Mouse (Mus musculus): ENCODE measurements around the gene Zfp652. TPM values are rescaled to one million over a fixed set of nuclear protein-coding genes. Genes with fewer than 3 reads are reported as not detected.

The Zfp652 gene
- polyA plus RNA-seq, 1 experiment from 2014 or later: 18.4 TPM

DNA sequence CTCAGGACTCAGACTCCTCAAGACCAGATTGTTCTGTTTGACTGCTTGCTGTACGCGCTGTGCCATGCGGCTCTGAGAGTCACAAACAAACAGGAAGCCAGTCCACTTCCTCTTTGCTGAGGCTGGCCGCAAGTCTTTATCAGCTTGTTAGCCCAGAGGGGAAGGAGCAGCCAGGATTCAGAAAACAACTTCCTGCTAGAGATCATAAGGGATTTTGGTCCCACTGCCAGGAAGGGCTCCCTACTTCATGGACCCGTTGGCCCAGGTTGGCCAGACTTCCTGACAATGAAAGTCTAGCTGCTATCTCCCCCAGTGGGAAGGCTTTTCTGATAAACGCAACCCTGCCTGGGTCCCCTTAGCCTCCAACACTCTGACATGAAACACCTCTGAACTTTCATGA is 24.0 kb upstream of the Zfp652 start:
- Histone ChIP-seq H3K27me3 (replicated peaks) (no peaks in the 10 kb centered on the region), H3K4me1 (replicated peaks) (peaks cover 6% of the 10 kb centered on the region), H3K27ac (peak overlapping the region; percentile 54; the same call in 1 of the 2 replicates), H3K36me3 (no peaks in the 10 kb centered on the region), H3K9me3 (no peaks in the 10 kb centered on the region), H3K9ac (no peak overlapping the region), H3K4me2 (replicated peaks) (0 out of 2 replicates have a peak overlapping the region, but pooled peaks have one; percentile 4), H3K4me3 (replicated peaks) (no peak overlapping the region)
- ATAC-seq: no peak
- 55% methylated on average over 6 of the region's 6 CpGs for WGBS

DNA sequence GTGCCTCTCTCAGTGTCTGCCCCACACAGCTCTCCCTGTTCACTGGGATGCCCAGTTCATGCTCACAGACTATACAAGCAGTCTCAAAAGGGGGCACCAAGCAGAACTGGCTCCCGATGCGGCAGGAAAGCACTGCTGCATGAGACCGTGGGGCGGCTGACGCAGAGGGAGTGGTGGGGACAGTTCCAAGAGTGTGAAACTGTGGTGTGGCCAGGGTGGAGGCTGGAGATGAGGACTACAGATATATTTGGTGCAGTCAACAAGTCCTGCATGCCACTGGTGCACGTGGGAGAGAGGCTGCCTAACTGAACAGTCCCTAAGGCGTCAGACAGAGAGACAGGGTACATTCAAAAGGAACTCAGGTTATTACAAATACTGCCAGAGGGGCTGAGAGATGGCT is 23.5 kb upstream of the Zfp652 start:
- H3K9ac ChIP-seq: no peak overlapping the region
- H3K4me3 ChIP-seq (replicated peaks): no peak overlapping the region
- H3K27me3 ChIP-seq (replicated peaks): no peaks in the 10 kb centered on the region
- no peaks in the 10 kb centered on the region for H3K36me3 ChIP-seq
- H3K4me2 ChIP-seq (replicated peaks): 0 out of 2 replicates have a peak overlapping the region, but pooled peaks have one; percentile 4
- no peaks in the 10 kb centered on the region for H3K9me3 ChIP-seq
- H3K4me1 ChIP-seq (replicated peaks): peaks cover 6% of the 10 kb centered on the region
- 59% methylated on average over 7 of the region's 7 CpGs for WGBS
- no peak overlapping the region for H3K27ac ChIP-seq
- ATAC-seq: peak; percentile 60; the same call in 1 of the 2 replicates

DNA sequence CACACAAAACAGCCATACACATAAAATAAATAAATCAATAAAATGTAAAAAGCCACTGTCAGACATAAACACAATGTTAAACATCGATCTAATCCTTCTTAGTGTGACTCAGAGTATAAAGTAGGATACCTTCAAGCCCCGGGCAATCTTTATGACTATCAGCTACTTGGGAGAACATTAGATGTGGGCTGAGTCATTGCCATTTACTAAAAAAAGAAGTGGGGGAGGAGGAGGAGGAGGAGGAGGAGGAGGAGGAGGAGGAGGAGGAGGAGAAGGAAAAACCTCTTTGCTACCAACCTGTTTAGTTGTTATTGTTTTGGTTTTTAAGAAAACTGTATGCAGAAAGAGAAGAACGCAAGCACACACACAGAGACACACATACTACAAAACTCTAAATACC is 22.9 kb upstream of the Zfp652 start:
- no peak overlapping the region for H3K27ac ChIP-seq
- H3K27me3 ChIP-seq (replicated peaks): no peaks in the 10 kb centered on the region
- no peak overlapping the region for H3K4me2 ChIP-seq (replicated peaks)
- H3K36me3 ChIP-seq: no peaks in the 10 kb centered on the region
- no peak for ATAC-seq
- WGBS: 73% methylated on average over 3 of the region's 3 CpGs
- no peak overlapping the region for H3K4me3 ChIP-seq (replicated peaks)
- H3K4me1 ChIP-seq (replicated peaks): peaks cover 6% of the 10 kb centered on the region
- no peaks in the 10 kb centered on the region for H3K9me3 ChIP-seq
- H3K9ac ChIP-seq: no peak overlapping the region

DNA sequence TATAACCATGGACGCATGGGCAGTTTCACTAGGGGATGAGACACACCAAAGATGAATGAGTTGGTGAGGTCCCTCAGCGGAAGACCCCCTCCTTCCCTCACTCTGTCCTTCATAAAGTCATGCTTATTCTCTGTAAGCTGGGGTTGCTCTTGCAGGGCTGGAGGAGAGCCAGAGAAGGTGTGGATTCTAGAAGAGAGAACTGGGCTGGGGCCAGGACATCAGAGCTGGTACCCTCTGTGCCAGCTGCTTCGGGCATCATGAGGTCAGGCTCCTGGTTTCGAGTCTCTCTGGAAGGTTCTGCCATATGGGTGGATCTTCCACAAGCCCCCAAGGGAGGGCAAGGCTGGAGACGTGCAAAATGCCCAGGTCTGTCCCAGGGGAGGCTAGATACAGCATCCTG is 13.9 kb upstream of the Zfp652 start:
- H3K36me3 ChIP-seq: no peaks in the 10 kb centered on the region
- H3K4me2 ChIP-seq (replicated peaks): no peak overlapping the region
- no peaks in the 10 kb centered on the region; the same call in 1 of the 2 replicates for H3K4me1 ChIP-seq (replicated peaks)
- no peak overlapping the region for H3K9ac ChIP-seq
- no peak for ATAC-seq
- H3K4me3 ChIP-seq (replicated peaks): no peak overlapping the region
- H3K27ac ChIP-seq: no peak overlapping the region
- WGBS: 80% methylated on average over 5 of the region's 5 CpGs
- H3K27me3 ChIP-seq (replicated peaks): no peaks in the 10 kb centered on the region
- no peaks in the 10 kb centered on the region for H3K9me3 ChIP-seq

DNA sequence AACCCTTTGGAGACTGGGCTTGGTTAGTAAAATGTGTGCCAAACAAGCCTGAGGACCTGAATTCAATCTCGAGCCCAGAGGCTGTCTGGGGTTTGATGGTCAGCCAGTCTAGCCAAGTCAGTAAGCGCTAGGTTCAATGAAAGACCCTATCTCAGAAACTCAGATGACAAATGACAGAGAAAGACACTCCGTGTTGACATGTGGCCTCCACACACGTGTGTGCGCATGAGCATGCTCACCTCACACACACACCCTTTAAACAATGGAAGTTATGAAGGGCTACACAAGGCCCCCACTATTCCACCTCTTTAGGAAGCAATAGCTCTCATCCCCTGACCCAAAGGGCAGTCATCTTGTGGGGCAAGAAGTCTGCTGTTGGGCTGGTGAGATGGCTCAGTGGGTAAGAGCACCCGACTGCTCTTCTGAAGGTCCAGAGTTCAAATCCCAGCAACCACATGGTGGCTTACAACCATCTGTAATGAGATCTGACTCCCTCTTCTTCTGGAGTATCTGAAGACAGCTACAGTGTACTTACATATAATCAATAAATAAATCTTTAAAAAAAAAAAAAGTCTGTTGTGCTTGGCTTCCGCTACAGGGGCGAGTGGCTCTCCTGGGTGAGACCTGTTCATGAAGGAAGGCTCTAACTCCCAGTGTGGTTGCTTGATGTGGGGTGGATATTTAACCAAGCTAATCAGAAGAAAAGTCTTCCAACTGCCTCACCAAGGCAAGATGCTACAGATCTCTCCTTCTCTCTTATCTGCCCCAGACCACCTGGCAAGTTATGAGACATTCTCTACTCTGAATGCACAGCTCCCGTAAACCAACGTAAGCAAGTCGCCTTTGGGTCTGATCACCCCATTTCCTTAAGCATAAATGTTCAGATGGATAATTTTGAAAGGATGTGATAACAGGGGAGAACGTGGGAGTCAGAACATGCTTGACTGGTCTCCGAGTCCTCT is 11.4 kb upstream of the Zfp652 start:
- no peak overlapping the region for H3K9ac ChIP-seq
- WGBS: 88% methylated on average over 13 of the region's 13 CpGs
- no peaks in the 10 kb centered on the region for H3K9me3 ChIP-seq
- ATAC-seq: no peak
- H3K4me3 ChIP-seq (replicated peaks): no peak overlapping the region
- no peaks in the 10 kb centered on the region; the same call in 1 of the 2 replicates for H3K4me1 ChIP-seq (replicated peaks)
- H3K27me3 ChIP-seq (replicated peaks): no peaks in the 10 kb centered on the region
- H3K27ac ChIP-seq: no peak overlapping the region
- H3K4me2 ChIP-seq (replicated peaks): no peak overlapping the region
- no peaks in the 10 kb centered on the region for H3K36me3 ChIP-seq

DNA sequence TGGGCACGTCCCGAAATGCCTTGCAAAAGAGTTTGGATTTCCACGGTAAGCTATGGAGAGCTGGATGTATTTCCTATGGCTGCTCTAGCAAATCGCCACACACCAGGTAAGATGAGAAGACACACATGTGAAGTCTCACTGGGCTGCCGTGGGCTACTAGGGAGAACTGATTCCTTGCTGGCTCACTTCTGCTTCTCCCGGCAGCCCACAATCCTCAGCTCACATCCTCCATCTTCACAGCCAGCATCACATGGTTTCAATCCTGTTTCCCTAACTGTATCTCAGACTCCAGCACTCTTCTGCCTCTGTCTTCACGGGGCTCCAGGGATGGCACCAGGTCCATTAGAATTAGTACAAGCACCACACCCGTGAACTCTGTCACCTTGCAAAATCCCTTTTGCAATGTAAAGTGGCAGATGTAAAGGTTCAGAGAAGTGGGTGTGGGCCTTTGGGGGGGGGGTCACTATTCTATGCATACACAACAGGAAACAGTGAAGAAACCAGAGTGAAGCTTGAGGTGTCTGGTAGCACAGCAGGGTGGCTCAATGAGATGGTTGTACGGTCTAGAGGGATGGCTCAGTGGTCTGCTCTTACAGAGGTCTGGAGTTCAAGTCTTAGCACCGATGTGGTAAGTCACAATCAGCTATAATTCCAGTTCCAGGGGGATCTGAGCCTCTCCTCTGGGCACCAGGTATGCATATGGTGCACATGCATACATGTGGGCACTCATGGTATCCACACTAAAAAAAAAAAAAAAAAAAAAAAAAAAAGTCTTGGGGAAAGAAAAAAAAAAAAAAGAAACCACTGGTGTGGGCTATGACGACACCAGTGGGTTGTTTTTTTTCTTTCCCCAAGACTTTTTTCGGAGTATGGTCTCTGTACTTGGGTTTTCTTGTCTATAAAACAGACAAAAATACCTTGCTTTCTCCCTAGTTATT is 8.2 kb upstream of the Zfp652 start:
- Histone ChIP-seq H3K9ac (no peak overlapping the region), H3K27ac (no peak overlapping the region), H3K4me1 (replicated peaks) (no peaks in the 10 kb centered on the region), H3K27me3 (replicated peaks) (no peaks in the 10 kb centered on the region), H3K4me2 (replicated peaks) (no peak overlapping the region), H3K4me3 (replicated peaks) (no peak overlapping the region), H3K36me3 (no peaks in the 10 kb centered on the region), H3K9me3 (no peaks in the 10 kb centered on the region)
- 89% methylated on average over 12 of the region's 12 CpGs for WGBS
- ATAC-seq: no peak

DNA sequence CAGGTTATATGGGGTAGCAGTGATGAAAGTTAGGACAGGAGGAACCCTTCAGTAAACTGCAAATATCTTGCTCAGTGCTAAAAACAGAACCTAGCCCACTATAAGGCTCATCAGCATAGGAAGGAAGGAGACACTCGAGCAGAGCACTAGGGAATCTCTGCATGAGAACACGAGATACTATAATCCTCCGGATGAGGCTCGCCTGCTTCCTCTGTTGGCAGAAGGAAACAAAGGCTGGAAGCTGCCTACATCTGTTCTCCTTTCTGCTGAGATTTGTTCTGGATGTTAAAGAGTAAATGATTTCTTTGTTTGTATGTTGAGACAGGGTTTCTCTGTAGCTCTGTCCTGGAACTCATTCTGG is 7.5 kb upstream of the Zfp652 start:
- Histone ChIP-seq H3K27ac (no peak overlapping the region), H3K9ac (no peak overlapping the region), H3K36me3 (no peaks in the 10 kb centered on the region), H3K9me3 (no peaks in the 10 kb centered on the region), H3K4me3 (replicated peaks) (no peak overlapping the region), H3K4me2 (replicated peaks) (no peak overlapping the region), H3K4me1 (replicated peaks) (no peaks in the 10 kb centered on the region), H3K27me3 (replicated peaks) (no peaks in the 10 kb centered on the region)
- ATAC-seq: no peak
- WGBS: 72% methylated on average over 4 of the region's 4 CpGs

DNA sequence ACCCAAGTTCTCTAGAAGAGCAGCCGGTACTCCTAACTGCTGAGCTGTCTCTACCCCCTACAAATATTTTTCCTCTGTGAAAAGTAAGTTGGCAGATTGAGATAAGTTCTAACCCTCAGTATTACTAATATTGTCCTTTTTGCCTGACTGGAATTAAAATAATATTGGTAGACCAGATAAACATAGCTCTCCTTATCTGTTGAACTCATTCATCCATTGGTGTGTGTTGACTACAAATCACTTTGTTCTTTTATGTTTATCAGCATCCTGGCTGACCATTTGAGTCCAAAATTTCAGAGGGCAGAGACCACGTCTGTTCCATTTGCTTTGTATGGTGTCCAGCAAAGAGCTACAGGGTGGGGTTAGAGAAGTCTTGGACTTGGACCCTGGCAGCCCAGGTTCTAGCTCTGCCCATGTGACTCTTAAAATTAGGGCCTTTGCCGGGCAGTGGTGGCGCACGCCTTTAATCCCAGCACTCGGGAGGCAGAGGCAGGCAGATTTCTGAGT is 2.9 kb upstream of the Zfp652 start:
- Histone ChIP-seq H3K4me2 (replicated peaks) (no peak overlapping the region), H3K4me3 (replicated peaks) (no peak overlapping the region), H3K4me1 (replicated peaks) (peaks cover 5% of the 10 kb centered on the region), H3K27ac (no peak overlapping the region), H3K27me3 (replicated peaks) (no peaks in the 10 kb centered on the region), H3K9ac (no peak overlapping the region), H3K36me3 (no peaks in the 10 kb centered on the region), H3K9me3 (no peaks in the 10 kb centered on the region)
- WGBS: 92% methylated on average over 6 of the region's 6 CpGs
- no peak for ATAC-seq

DNA sequence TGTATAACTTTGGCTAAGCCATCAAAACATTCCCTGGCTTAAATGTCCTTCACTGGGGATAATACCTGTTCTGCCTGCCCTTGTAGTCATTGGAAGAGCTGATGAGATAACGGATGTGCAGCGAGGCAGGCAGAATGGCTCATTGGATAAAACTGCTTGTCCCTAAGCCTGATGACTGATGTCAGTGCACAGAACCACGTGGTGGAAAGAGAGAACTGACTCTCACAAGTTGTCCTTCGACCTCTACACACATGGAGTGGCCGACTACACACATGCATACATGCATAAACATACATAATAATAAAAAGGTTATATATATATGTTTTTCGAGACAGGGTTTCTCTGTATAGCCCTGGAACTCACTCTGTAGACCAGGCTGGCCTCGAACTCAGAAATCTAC is 2.0 kb upstream of the Zfp652 start:
- no peak overlapping the region for H3K9ac ChIP-seq
- no peaks in the 10 kb centered on the region for H3K27me3 ChIP-seq (replicated peaks)
- H3K27ac ChIP-seq: no peak overlapping the region
- no peak for ATAC-seq
- 78% methylated on average over 7 of the region's 7 CpGs for whole genome bisulfite sequencing
- no peak overlapping the region for H3K4me3 ChIP-seq (replicated peaks)
- H3K9me3 ChIP-seq: no peaks in the 10 kb centered on the region
- no peaks in the 10 kb centered on the region for H3K36me3 ChIP-seq
- H3K4me1 ChIP-seq (replicated peaks): peaks cover 9% of the 10 kb centered on the region
- H3K4me2 ChIP-seq (replicated peaks): no peak overlapping the region

DNA sequence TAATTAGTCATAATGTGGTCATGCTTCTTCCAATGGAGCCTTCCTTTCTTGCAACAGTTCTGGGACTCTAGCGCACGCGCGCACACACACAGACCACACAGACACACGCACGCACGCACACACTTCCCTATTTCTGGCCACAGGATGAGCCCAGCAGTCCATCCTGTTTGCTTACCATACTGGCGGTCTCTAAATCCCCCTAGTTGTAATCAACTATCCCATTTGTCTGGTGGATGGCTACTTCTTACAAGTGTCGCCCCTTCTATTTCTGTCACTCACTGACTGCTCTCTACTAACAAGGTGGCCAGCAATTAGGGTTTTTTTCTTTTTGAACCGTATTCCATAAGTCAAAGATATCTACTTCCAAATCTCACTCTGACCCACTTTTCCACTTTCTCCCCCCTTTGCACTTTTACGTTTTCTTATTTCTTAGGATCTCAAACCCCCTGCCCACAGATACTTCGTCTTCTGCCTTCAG is 349 bp upstream of the Zfp652 start:
- H3K9me3 ChIP-seq: no peaks in the 10 kb centered on the region
- ATAC-seq: peak; percentile 52
- peaks cover 9% of the 10 kb centered on the region for H3K4me1 ChIP-seq (replicated peaks)
- H3K27me3 ChIP-seq (replicated peaks): no peaks in the 10 kb centered on the region
- H3K4me3 ChIP-seq (replicated peaks): peak overlapping the region; percentile 99
- H3K4me2 ChIP-seq (replicated peaks): peak overlapping the region; percentile 77
- WGBS: 25% methylated on average over 12 of the region's 12 CpGs
- peak overlapping the region; percentile 98; the same call in 1 of the 2 replicates for H3K9ac ChIP-seq
- peak overlapping the region; percentile 98 for H3K27ac ChIP-seq
- no peaks in the 10 kb centered on the region for H3K36me3 ChIP-seq

DNA sequence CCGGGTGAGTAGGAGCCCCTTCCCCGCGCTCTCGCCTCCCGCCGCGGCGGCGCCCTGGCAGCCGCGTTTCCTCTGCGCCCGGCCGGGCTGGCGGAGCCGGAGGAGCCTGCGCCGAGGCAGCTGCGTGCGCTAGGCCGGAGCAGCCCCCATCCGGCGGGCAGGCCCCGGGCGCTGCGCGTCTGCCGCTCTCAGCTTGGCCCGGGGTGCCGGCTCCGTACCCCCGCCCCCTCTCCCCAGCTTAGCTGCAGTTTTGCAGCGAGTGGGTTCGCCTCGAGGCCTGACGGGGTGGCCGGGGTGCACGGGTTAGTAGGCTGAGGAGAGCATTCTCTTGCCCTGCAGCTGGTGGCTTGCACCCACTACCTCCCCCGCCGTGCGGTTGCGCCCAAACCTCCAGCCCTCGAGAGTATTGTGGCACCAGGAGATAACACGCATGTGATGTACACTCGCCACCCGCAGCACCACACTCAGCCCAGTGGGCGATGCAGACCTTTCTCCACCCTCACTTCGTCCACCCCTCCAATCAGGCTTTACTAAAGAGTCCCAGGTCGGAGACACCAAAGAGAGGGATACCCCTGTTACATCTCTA is 845 bp downstream of the Zfp652 start:
- Histone ChIP-seq H3K36me3 (no peaks in the 10 kb centered on the region), H3K4me1 (replicated peaks) (peaks cover 9% of the 10 kb centered on the region), H3K9me3 (no peaks in the 10 kb centered on the region), H3K9ac (peak overlapping the region; percentile 98), H3K4me3 (replicated peaks) (peak overlapping the region; percentile 99), H3K27ac (peak overlapping the region; percentile 98), H3K27me3 (replicated peaks) (no peaks in the 10 kb centered on the region), H3K4me2 (replicated peaks) (peak overlapping the region; percentile 77)
- peak; percentile 67 for ATAC-seq
- whole genome bisulfite sequencing: under 1% methylated on average over 49 of the region's 49 CpGs

All from intestine, embryonic 15.5 days (tissue).